Mouse (Mus musculus) heart, embryonic 11.5 days (tissue): ENCODE data around the gene Itm2a. TPM values are rescaled to one million over a fixed set of nuclear protein-coding genes. Genes with fewer than 3 reads are reported as not detected.

Experiments
- ATAC-seq: fragments of 200-750 bp; cut with Nextera tagmentation; replicated peaks from 2 replicates; pipeline ENCODE4 v1.8.0; 2017; ENCODE audit warnings: moderate library complexity; ENCODE audit not compliant: insufficient number of reproducible peaks, low FRiP score, low TSS enrichment
- H3K27ac ChIP-seq: fragments of 300-500 bp; sonication (generic); 2 replicates; pipeline ENCODE4 v1.5.1; 2014; ENCODE audit warnings: mild to moderate bottlenecking, low read depth, low read length
- H3K27me3 ChIP-seq: fragments of 300-500 bp; sonication (generic); 2 replicates; pipeline ENCODE4 v1.6.1; 2014; ENCODE audit warnings: mild to moderate bottlenecking, low read length, mixed read lengths; ENCODE audit not compliant: control insufficient read depth, insufficient read depth
- H3K36me3 ChIP-seq: fragments of 300-500 bp; sonication (generic); 2 replicates; pipeline ENCODE4 v1.6.1; 2014; ENCODE audit warnings: mild to moderate bottlenecking, low read length, moderate library complexity, mixed read lengths; ENCODE audit not compliant: control insufficient read depth, insufficient read depth
- H3K4me1 ChIP-seq: fragments of 300-500 bp; sonication (generic); 2 replicates; pipeline ENCODE4 v1.6.1; 2014; ENCODE audit warnings: low read length; ENCODE audit not compliant: control insufficient read depth, insufficient read depth
- H3K4me2 ChIP-seq: fragments of 300-500 bp; sonication (generic); 2 replicates; pipeline ENCODE4 v1.6.1; 2014; ENCODE audit warnings: mild to moderate bottlenecking, moderate library complexity
- H3K4me3 ChIP-seq: fragments of 300-500 bp; sonication (generic); 2 replicates; pipeline ENCODE4 v1.5.1; 2014; ENCODE audit warnings: low read depth, low read length
- H3K9ac ChIP-seq: fragments of 300-500 bp; sonication (generic); 2 replicates; pipeline ENCODE4 v1.6.1; 2014; ENCODE audit warnings: mild to moderate bottlenecking, low read depth, low read length, moderate library complexity
- H3K9me3 ChIP-seq: fragments of 300-500 bp; sonication (generic); replicated peaks from 2 replicates; pipeline ENCODE4 v1.6.1; 2016; ENCODE audit warnings: low read length; ENCODE audit not compliant: control insufficient read depth
- WGBS: fragments of 180-500 bp; shearing (Covaris S2); extraction: QIAGEN DNeasy Blood & Tissue Kit; methylation state at CpG from one replicate; pipeline ENCODE4 v1.1.7; 2014; ENCODE audit not compliant: insufficient replicate concordance; 5-methylcytosine and 5-hydroxymethylcytosine counted together
- polyA plus RNA-seq: library from polyadenylated mRNA; unstranded; fragments of >200 nt; fragmentation: Nextera tagmentation; extraction: Ambion mirVana; gene quantifications from 2 replicates; pipeline ENCODE4 v1.2.1, GENCODE M21; 2014

The Itm2a gene
- polyA plus RNA-seq, 1 experiment from 2014 or later, result 538 TPM

DNA sequence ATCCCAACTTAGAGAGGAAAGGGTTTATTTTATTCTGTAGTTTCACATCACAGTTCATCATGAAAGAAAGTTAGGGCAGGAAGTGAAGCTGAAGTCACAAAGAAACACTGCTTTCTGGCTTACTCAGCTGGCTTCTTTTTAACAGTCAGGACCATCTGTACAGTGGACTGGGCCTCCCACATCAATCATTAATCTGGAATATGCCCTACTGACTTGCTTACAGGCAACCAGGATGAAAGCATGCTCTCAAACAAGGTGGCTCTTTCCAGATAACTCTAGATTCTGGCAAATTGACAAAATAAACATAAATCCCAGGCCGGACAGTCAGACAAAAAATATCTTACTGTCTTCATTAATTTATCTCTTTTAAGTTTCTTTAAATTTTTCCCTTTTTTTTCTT is 27.8 kb downstream of the Itm2a start:
- ATAC-seq, result no peak
- Histone ChIP-seq H3K9me3 (no peaks in the 10 kb centered on the region), H3K27me3 (no peaks in the 10 kb centered on the region), H3K4me1 (no peaks in the 10 kb centered on the region), H3K4me2 (no peak overlapping the region), H3K36me3 (no peaks in the 10 kb centered on the region), H3K9ac (no peak overlapping the region), H3K4me3 (no peak overlapping the region), H3K27ac (no peak overlapping the region)
- 63% methylated on average over 1 of the region's 1 CpGs for WGBS

Other genes starting within 250 kb of the Itm2a start
- gene Gpr174, start 147.5 kb downstream of the Itm2a start, polyA plus RNA-seq, result 0.24 TPM in 1 of 2 replicates, not detected in the other